Mouse (Mus musculus) cerebellum, postnatal 25 days (tissue): ENCODE results near the gene Epb41l4b.
A peak's percentile ranks its signal among the peaks of the same experiment; 100 is the strongest.

Experiments
- DNase-seq, 2 experiments: peaks; one replicate each; pipeline ENCODE4 v3.0.0; 2021; ENCODE audit warnings: mixed read lengths in 2 of 2

Gene Epb41l4b

GRCm38 (mm10) chr4:57060319-57060831 is 82.9 kb downstream of the Epb41l4b start:
- DNase-seq: peak in 1 of 2 experiments; percentile 50

GRCm38 (mm10) chr4:57058623-57059022 is 84.6 kb downstream of the Epb41l4b start:
- DNase-seq: no peak

GRCm38 (mm10) chr4:57057637-57058036 is 85.6 kb downstream of the Epb41l4b start:
- no peak for DNase-seq

DNA sequence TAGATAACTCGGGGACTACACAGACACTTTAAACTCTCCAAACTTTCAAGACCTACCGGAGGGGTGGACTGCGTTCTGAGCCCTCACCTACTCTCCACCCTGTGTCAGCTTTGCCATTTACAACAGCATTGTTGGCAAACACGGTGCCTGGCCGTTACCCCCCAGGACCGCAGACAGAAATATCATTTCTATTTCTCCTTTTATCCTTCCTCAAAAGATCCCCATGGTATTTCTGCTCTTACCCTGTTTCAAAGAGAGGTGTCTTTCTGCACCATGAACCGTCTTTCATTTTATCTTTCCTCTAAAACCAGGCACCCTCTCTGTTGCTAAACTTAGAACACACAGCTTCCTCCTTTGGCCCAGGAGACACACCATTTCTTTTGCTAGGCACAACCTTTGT is 87.6 kb downstream of the Epb41l4b start:
- no peak for DNase-seq

DNA sequence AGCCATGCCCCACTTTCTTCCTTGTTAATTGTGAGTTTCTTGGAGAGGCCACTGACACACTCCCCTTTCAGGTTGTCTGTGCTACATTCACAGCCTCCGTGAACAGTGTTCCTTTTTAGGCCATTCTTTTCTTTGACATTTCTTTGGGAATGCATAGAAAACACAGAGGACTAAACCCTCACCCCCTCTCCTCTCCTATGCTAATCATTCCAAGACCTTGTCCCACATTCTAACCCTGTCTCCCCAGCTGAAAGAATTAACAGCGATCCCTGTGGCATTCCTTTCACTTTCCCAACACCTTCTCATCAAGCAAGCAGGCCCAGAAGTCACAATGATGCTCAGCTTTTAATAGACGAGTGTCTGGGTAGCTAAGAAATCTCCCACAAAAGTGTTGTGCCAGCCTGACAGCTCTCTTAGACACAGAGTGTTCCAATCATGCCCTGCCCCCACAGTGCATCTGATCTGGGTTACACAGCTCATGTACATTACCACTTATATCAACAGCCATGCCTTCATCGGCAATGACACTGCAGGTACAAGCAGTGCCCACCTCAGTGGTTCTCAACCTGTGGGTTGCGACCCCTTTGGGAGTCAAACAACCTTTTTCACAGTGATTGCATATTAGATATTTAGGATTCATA is 93.8 kb downstream of the Epb41l4b start:
- DNase-seq: no peak

DNA sequence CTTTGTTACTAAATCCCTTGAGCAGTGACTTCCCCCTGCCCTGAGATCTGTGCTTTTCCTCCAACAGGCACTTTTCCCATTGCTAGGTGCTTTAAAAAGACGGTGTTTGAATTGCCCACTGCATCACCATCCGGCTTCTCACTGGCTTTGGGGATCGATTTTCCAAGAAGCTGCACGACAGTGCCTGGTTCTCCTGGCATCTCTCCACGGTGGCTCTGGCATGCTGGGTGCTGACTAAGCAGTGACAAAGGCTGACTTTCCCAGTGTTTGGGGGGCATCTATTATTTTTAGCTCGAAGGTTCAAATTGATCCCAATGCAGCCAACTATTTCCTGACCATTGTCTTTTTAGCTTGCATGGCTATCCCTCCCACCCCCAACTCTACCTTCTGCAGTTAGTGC is 94.7 kb downstream of the Epb41l4b start:
- peak; percentile 76 to 84 for DNase-seq

- DNase-seq: peak; percentile 96
These were observed 97.1 kb downstream of the Epb41l4b start for GRCm38 (mm10) chr4:57046160-57046571.

- peak; percentile 70 to 73 for DNase-seq
These were observed 99.6 kb downstream of the Epb41l4b start for GRCm38 (mm10) chr4:57043621-57044020.

- DNase-seq: peak in 1 of 2 experiments; percentile 35
These were observed 101.6 kb downstream of the Epb41l4b start for GRCm38 (mm10) chr4:57041661-57042060.

DNA sequence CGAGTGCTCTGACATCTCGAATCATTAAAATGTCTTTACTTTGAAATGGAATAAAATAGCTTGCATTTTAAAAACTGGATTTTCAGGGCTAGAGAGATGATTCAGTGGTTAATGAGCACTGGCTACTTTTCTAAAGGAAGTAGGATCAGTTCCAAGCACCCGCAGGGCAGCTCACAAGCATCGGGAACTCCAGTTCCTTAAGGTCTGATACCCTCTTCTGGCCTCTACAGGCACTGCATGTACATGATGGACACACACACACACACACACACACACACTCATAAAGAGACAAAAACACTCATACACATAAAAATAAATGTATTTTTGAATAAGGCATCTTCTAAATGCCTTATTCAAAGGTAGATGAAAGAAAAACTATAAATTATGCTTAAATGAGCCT is 102.0 kb downstream of the Epb41l4b start:
- peak in 1 of 2 experiments; percentile 28 for DNase-seq

DNA sequence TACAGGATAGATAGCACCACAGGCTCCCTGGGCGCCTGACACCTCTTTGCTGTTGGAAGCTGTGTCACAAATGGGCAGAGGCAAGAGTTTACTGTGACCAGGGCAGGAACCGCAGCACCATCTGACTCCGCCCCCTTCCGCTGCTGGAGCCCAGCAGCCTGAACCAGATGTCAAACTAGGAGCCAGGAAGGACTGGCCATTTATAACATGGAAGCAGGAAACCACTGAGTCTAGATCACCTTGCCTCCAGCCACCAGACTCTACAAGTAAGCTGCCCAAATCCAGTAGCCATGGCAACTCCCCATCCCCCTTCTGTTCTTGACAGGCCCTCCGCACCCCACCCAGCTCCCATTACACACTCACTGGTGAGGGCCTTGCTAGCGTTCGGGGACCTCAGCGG is 102.8 kb downstream of the Epb41l4b start:
- peak in 1 of 2 experiments; percentile 30 for DNase-seq

DNA sequence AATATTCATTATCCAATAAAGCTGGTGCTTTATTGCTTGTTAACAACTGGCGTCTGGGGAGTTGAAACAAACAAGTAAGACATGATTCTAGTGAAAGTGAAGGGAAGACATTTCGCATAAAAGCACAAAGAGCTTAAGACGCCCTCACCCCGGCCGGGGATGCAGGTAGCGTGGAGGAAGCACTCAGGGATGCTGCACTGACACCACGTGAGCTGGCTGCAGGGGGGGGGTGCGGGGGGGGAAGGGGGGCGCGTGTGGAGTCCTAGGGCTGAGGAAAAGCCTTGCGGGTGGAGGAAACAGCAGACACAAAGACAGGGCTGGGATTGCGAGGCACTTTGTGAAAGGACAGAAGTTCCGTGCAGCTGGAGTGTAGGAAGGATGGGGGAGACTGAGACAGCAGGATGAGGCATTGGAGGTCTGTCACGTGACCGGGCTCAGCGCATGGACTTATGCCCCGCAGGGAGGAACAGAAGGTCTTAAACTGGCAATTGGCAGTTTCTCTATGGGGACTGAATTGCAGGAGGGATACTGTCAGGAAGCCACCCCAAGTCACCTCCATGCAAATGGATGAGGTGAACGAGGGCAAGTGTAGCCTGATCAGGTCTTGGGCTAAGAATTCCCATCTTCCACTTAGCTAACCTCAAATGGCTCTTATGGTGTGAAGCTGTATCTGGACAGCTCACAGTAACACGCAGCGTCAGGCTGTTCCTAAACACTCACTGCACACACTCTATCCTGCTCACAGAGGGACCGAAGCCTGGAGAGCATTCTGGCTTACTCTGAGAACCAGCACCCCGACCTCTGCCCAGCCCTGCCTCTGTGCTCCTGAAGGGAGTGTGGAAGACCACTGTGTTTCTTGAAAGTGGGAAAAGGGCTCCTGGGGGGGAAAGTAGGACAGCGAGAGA is 103.9 kb downstream of the Epb41l4b start:
- DNase-seq: peak; percentile 83 to 84

DNA sequence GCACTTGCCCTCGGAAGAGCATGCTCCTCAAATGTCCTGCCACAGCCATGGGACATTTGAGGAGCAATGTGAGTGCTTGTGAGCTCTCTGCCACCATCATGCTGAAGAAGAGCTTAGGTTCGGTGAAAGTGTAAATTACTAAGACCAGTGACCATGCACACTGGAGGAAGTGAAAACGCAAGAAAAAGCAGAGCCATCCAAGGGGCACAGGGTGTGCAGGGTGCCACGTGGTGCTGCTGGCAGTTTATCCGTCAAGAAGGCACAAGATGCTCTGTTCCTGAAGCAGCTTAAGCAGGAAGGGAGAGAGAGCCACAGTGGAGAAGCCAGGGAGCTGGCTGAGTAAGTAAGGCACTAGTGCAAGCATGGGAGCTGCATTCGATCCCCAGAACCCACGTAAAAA is 105.7 kb downstream of the Epb41l4b start:
- no peak for DNase-seq

DNA sequence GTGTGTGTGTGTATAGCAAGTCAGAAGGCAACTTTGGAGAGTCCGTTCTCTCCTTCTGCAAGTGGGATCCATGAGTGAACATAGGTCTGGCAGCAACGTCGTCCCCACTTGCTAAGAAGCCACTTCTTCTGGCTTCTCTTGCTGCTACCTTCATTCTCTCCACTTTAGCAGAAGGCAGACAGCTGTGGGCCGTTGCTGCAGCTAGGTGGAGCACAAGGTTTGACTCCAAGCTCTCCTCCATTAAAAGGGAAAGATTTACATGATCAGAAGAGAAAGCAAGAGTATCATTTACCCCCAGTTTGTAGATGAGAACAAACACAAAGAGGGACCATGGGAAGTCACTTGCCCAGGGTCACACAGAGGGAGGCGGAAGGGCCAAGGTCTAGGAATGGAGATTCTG is 109.1 kb downstream of the Epb41l4b start:
- no peak for DNase-seq

DNA sequence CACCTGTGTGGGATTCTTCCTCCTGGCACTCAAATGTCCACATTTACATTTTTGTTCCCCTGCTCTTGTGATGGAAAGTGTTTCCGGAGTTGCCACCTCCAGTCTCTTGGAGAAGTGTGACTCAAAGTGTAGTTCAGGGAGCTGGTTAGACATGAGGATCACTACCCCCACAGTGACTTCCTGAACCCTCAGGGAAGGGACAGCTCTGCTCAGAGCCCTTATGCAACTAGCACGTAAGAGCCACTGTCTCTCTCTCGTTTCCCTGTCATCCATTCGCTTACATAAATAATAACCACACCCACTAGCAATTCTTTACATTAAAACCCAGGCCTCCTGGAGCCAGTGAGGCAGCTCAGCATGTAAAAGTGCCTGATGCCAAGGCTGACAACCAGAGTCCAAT is 111.8 kb downstream of the Epb41l4b start:
- DNase-seq: no peak

GRCm38 (mm10) chr4:57027954-57028353 is 115.3 kb downstream of the Epb41l4b start:
- no peak for DNase-seq

- no peak for DNase-seq
These were observed 119.7 kb downstream of the Epb41l4b start for GRCm38 (mm10) chr4:57023527-57023926.

DNA sequence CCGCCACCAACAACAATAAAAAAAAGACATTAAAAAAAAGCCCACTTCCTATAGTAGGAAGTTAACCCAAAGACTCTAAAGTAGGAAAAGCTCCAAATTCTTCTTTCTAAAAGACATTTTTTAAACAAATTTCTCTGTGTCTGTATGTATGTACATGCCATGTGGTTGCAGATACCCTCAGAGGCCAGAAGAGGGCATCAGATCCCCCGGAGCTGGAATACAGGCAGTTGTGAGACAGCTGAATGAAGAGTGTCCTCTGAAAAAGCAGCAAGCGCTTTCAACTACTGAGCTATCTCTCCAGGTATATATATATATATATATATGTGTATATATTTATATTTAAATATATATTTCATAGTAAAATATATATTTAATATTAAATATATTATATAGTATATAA is 121.9 kb downstream of the Epb41l4b start:
- no peak for DNase-seq

DNA sequence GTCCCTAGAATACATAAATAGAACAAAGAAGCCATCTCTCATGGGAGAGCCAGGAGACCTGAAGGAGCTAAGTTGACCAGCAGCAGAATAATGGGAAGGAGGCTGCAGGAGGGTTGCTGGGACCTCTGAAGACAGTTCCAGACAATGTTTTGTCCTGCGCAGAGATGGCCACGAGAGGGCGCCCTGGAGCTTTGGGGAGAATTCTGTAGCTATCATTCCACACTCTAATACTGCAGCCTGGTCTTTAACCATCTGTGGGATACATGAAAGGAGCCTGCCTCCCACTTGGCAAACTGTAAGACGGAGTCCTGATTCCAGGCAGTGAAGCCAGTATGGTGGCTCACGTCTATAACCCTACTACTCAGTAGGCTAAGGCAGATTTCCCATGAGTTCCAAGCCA is 126.0 kb downstream of the Epb41l4b start:
- DNase-seq: peak; percentile 86 to 92

GRCm38 (mm10) chr4:57016366-57017171 is 126.7 kb downstream of the Epb41l4b start:
- peak in 1 of 2 experiments; percentile 32 for DNase-seq

DNA sequence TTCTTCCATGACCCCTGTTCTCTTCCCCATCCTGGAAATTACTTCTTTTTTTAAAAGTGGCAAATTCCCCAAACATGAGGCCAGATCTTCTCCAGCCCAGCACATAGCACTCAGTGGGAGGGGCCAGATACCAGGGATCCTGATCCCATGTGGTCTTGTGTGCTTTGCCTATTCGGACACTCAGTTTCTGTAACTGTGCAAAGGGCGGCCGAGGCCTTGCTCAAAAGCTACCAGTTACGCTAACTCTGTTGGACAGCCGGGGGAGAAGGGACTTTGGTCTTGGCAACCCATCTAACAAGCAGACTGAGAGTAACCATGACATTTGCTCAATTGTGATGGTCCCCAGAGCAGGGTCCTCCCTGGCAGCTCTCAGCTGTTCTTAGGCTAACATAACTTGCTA is 128.2 kb downstream of the Epb41l4b start:
- no peak for DNase-seq

- DNase-seq: peak in 1 of 2 experiments; percentile 44
These were observed 131.7 kb downstream of the Epb41l4b start for GRCm38 (mm10) chr4:57011454-57012046.
